Mouse (Mus musculus): ENCODE results near the gene Lrrtm1. TPM values are rescaled to one million over a fixed set of nuclear protein-coding genes. Genes with fewer than 3 reads are reported as not detected.

The Lrrtm1 gene
- total RNA-seq (2012; rRNA removed) (not detected in 2 replicates), polyA plus RNA-seq (2012; ENCODE audit: insufficient read depth in 1 of 2, insufficient read length in 2 of 2, low read depth in 1 of 2, low replicate concordance in 2 of 2, missing spikeins in 1 of 2) (not detected)

DNA sequence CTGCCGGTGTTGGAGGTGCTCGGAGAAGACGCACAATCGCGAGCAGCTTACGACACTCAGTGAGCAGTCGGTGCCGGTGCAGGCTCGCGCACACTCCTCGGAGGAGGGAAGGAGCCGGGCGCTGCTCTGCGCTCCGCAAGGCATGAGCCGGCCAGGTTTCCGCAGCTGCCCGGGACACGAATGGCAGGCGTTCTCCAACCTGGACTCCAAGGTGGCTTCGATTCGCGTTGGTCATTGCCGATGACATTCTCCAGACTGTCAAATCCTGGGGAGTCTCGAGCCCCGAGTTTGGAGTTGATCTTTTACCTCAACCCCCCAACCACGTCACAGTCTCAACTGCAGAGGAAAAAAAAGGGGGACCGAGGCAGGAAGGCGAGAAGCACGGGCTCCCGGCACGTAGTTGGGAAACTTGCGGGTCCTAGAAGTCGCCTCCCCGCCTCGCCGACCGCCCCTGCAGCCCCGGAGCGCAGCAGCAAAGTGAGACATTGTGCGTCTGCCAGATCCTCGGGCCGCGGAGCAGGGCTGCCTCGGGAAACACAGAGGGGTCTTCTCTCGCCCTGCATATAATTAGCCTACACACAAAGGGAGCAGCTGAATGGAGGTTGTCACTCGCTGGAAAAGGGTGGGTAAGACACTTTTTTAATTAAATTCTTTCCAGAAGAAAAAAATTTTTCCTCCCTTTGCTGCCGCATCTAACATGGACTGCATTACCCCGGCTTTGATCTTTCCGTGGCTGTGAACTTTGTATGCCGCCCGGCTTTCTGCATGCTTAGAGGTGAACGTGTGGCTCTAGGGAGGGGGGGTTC lies at the start of gene Lrrtm1:
Lrrtm1 (plus strand) TSS at position 89 of the 806 bp plus-strand sequence.
- Histone ChIP-seq H3K27ac (ENCODE audit: control insufficient read depth, low read depth, low read length) (no peak within 1 kb of the TSS), H3K36me3 (ENCODE audit: control insufficient read depth in 1 of 2, insufficient read depth in 2 of 2, low read length in 2 of 2) (no peaks in the 10 kb centered on the region), H3K79me2 (ENCODE audit: control insufficient read depth, insufficient read depth, low read length, poor library complexity) (no peaks in the 10 kb centered on the region), H3K4me1 (ENCODE audit: control insufficient read depth in 1 of 2, insufficient read depth in 2 of 2, low read length in 2 of 2) (no peaks in the 10 kb centered on the region), H3K9ac (ENCODE audit: control insufficient read depth, low read depth, low read length, poor library complexity, severe bottlenecking) (no peak within 1 kb of the TSS), H3K9me3 (replicated peaks; ENCODE audit: insufficient read depth, low read length) (no peaks in the 10 kb centered on the region), H3K4me3 (ENCODE audit: control insufficient read depth in 1 of 2, insufficient read depth in 1 of 2, low read depth in 2 of 2, low read length in 2 of 2) (no peak within 1 kb of the TSS), H3K27me3 (ENCODE audit: control insufficient read depth in 1 of 2, insufficient read depth in 2 of 2, low read length in 2 of 2) (no peaks in the 10 kb centered on the region)
- TF ChIP-seq POLR2A (IDR thresholded peaks at IDR 0.05; ENCODE audit: control insufficient read depth in 1 of 2, insufficient read depth in 1 of 2, low read depth in 1 of 2, low read length in 2 of 2, poor library complexity in 1 of 2) = no peak
- TF ChIP-seq EP300 (IDR thresholded peaks at IDR 0.05; ENCODE audit: low read depth in 1 of 2, low read length in 2 of 2) = no peak
- no peak for TF ChIP-seq MAFK (IDR thresholded peaks at IDR 0.05; ENCODE audit: borderline replicate concordance, low read depth, low read length)
- no peak for TF ChIP-seq POLR2AphosphoS2 (IDR thresholded peaks at IDR 0.05; ENCODE audit: low read length)
- no peak for DNase-seq (ENCODE audit: low read depth, low spot score)

DNA sequence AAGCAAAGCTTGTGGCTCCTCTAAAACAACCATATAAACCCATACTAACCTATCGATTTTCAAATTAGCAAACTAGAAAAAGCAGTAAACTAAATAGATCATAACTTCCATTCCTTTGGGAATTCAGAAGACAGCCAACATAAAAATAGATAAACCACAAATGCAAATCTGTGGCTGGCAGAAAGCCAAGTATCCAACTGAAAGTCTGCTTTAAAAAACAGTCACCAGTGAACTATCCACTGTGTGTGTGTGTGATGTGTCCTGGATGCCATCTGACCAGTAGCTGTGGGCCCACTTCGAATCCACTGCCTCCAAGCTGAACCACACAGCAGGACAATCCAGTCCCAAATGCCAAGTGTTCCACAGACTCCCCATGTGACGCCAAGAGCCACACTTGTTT lies 45.8 kb upstream of the Lrrtm1 start:
- Histone ChIP-seq H3K4me1 (ENCODE audit: control insufficient read depth in 1 of 2, insufficient read depth in 2 of 2, low read length in 2 of 2) (no peaks in the 10 kb centered on the region), H3K4me3 (ENCODE audit: control insufficient read depth in 1 of 2, insufficient read depth in 1 of 2, low read depth in 2 of 2, low read length in 2 of 2) (no peak overlapping the region), H3K9me3 (replicated peaks; ENCODE audit: insufficient read depth, low read length) (no peaks in the 10 kb centered on the region), H3K27me3 (ENCODE audit: control insufficient read depth in 1 of 2, insufficient read depth in 2 of 2, low read length in 2 of 2) (no peaks in the 10 kb centered on the region), H3K79me2 (ENCODE audit: control insufficient read depth, insufficient read depth, low read length, poor library complexity) (no peaks in the 10 kb centered on the region), H3K27ac (ENCODE audit: control insufficient read depth, low read depth, low read length) (no peak overlapping the region), H3K9ac (ENCODE audit: control insufficient read depth, low read depth, low read length, poor library complexity, severe bottlenecking) (no peak overlapping the region), H3K36me3 (ENCODE audit: control insufficient read depth in 1 of 2, insufficient read depth in 2 of 2, low read length in 2 of 2) (no peaks in the 10 kb centered on the region)
- TF ChIP-seq CTCF (IDR thresholded peaks at IDR 0.05 in 2 of 3, conservative IDR thresholded peaks at IDR 0.05 in 1 of 3; ENCODE audit: control insufficient read depth in 1 of 3, insufficient read depth in 1 of 3, low read depth in 2 of 3, low read length in 3 of 3, poor library complexity in 1 of 3, severe bottlenecking in 1 of 3) (no peak), TAL1 (IDR thresholded peaks at IDR 0.05; ENCODE audit: low read length) (no peak), POLR2AphosphoS5 (IDR thresholded peaks at IDR 0.05; ENCODE audit: borderline replicate concordance, low read depth, low read length) (no peak), NELFE (IDR thresholded peaks at IDR 0.05; ENCODE audit: low read depth, low read length) (no peak), CHD1 (IDR thresholded peaks at IDR 0.05; ENCODE audit: low read depth, low read length) (no peak), MAZ (IDR thresholded peaks at IDR 0.05; ENCODE audit: low read depth, low read length) (no peak), EP300 (IDR thresholded peaks at IDR 0.05; ENCODE audit: low read depth in 1 of 2, low read length in 2 of 2) (no peak), ZNF384 (IDR thresholded peaks at IDR 0.05; ENCODE audit: low read depth, low read length) (no peak), USF2 (IDR thresholded peaks at IDR 0.05; ENCODE audit: borderline replicate concordance in 1 of 2, insufficient read depth in 1 of 2, low read depth in 1 of 2, low read length in 2 of 2) (no peak), ELF1 (IDR thresholded peaks at IDR 0.05; ENCODE audit: low read depth, low read length) (no peak), MYC (IDR thresholded peaks at IDR 0.05; ENCODE audit: low read depth, low read length) (no peak), SIN3A (IDR thresholded peaks at IDR 0.05; ENCODE audit: low read length) (no peak), MYB (IDR thresholded peaks at IDR 0.05; ENCODE audit: low read depth, low read length) (no peak), JUND (IDR thresholded peaks at IDR 0.05; ENCODE audit: low read depth, low read length) (no peak), RAD21 (IDR thresholded peaks at IDR 0.05; ENCODE audit: low read depth, low read length) (no peak), MAFK (IDR thresholded peaks at IDR 0.05; ENCODE audit: borderline replicate concordance, low read depth, low read length) (no peak)
- DNase-seq (ENCODE audit: low read depth, low spot score) = no peak

Measured in MEL (cell line).